9 mouse cellular contexts compared by ENCODE assay signal in the genomic region with DNA sequence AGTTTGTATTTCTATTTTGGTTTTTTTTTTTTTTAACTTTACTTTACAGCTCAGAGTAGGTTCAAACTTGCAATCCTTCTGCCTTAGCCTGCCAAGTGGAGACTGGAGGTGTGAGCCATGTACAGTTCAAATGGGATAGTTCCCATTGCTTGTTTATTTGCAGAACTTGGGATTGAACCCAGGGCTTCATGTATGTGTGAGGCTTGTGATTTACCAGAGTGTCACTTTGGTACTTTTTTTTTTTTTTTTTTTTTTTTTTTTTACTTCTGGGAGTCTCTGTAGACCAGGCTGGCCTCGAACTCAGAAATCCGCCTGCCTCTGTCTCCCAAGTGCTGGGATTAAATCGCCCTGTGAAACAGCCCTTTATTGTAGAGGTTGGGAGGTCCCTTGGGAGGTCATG. TPM values are rescaled to one million over a fixed set of nuclear protein-coding genes. Genes with fewer than 3 reads are reported as not detected.
DNase-seq lines count a peak whose midpoint lies in the region; ATAC-seq and TF ChIP-seq lines count a peak whose summit lies in the region.
"Had no signal": no experiment of that assay in that cellular context is flagged by ENCODE, and none has a peak within 500 bp of the region (broad histone marks: within the 10 kb centered on the region; RNA-seq: fewer than 3 reads in every experiment).

No protein-coding gene starts in this region.

- no peak overlapping the region for H3K27ac ChIP-seq in forebrain, embryonic 10.5 days
- no peak overlapping the region for H3K27ac ChIP-seq in forebrain, embryonic 16.5 days (ENCODE audit: low read length)
- H3K27ac ChIP-seq in left cerebral cortex, adult 2 months, result peak overlapping the region; percentile 93; the same call in 1 of the 2 replicates
- no peak overlapping the region for H3K27ac ChIP-seq in forebrain, embryonic 14.5 days (ENCODE audit: low read depth, low read length)
- peak overlapping the region; percentile 81 for H3K27ac ChIP-seq in macrophage

- peaks cover 47% of the 10 kb centered on the region for H3K4me1 ChIP-seq in forebrain, embryonic 10.5 days
- H3K4me1 ChIP-seq in forebrain, embryonic 16.5 days (replicated peaks; ENCODE audit: control insufficient read depth, insufficient read depth, low read length), result peaks cover 25% of the 10 kb centered on the region
- peaks cover 20% of the 10 kb centered on the region for H3K4me1 ChIP-seq in forebrain, embryonic 14.5 days (ENCODE audit: control insufficient read depth, insufficient read depth, low read length)

- H3K9ac ChIP-seq in forebrain, embryonic 16.5 days (replicated peaks; ENCODE audit: low read depth, low read length), result no peak overlapping the region
- no peak overlapping the region for H3K9ac ChIP-seq in forebrain, embryonic 14.5 days (ENCODE audit: low read length)

- H3K27me3 ChIP-seq in forebrain, embryonic 10.5 days (ENCODE audit: poor library complexity, severe bottlenecking), result no peaks in the 10 kb centered on the region
- H3K27me3 ChIP-seq in forebrain, embryonic 16.5 days (replicated peaks; ENCODE audit: control insufficient read depth, insufficient read depth, low read length), result no peaks in the 10 kb centered on the region
- H3K27me3 ChIP-seq in forebrain, embryonic 14.5 days (replicated peaks; ENCODE audit: control insufficient read depth, insufficient read depth, low read length), result no peaks in the 10 kb centered on the region

- H3K79me2 ChIP-seq in macrophage (ENCODE audit: inconsistent target), result peaks cover 59% of the 10 kb centered on the region

- H3K4me3 ChIP-seq in forebrain, embryonic 10.5 days, result peak overlapping the region; percentile 96
- H3K4me3 ChIP-seq in forebrain, embryonic 16.5 days (replicated peaks; ENCODE audit: low read length), result no peak overlapping the region
- no peak overlapping the region for H3K4me3 ChIP-seq in left cerebral cortex, adult 2 months
- H3K4me3 ChIP-seq in forebrain, embryonic 14.5 days (ENCODE audit: low read depth, low read length), result no peak overlapping the region
- peak overlapping the region; percentile 49; the same call in 1 of the 2 replicates for H3K4me3 ChIP-seq in macrophage (ENCODE audit: inconsistent target)

- no peak for TF ChIP-seq CTCF in left cerebral cortex, adult 2 months (IDR thresholded peaks at IDR 0.05)

- ATAC-seq in forebrain, embryonic 16.5 days, result no peak
- no peak for ATAC-seq in forebrain, embryonic 14.5 days

- intact Hi-C loops in left cerebral cortex, adult 2 months (cut with DNase I), result no loop called here
- intact Hi-C loops in left cerebral cortex, postnatal 10 days (cut with DNase I), result no loop called here

- WGBS in forebrain, embryonic 10.5 days, result 71% methylated on average over 3 of the region's 3 CpGs
- WGBS in forebrain, embryonic 16.5 days, result 70% methylated on average over 3 of the region's 3 CpGs
- 73% methylated on average over 3 of the region's 3 CpGs for WGBS in forebrain, embryonic 14.5 days
- WGBS in macrophage (ENCODE audit: missing documents), result 79% methylated on average over 3 of the region's 3 CpGs

- no peak overlapping the region for H3K4me2 ChIP-seq in forebrain, embryonic 16.5 days (ENCODE audit: low read length)
- peak overlapping the region; percentile 75; the same call in 1 of the 2 replicates for H3K4me2 ChIP-seq in forebrain, embryonic 14.5 days (ENCODE audit: low read length)

- H3K36me3 ChIP-seq in forebrain, embryonic 10.5 days (replicated peaks), result peaks cover 37% of the 10 kb centered on the region
- peaks cover 8% of the 10 kb centered on the region for H3K36me3 ChIP-seq in forebrain, embryonic 16.5 days (ENCODE audit: control insufficient read depth, insufficient read depth)
- peaks cover 25% of the 10 kb centered on the region for H3K36me3 ChIP-seq in forebrain, embryonic 14.5 days (ENCODE audit: control insufficient read depth, insufficient read depth, low read length)
- H3K36me3 ChIP-seq in macrophage (ENCODE audit: inconsistent target), result peaks cover 5% of the 10 kb centered on the region; the same call in 1 of the 2 replicates

- no peaks in the 10 kb centered on the region for H3K9me3 ChIP-seq in forebrain, embryonic 10.5 days
- no peaks in the 10 kb centered on the region for H3K9me3 ChIP-seq in forebrain, embryonic 16.5 days (ENCODE audit: control insufficient read depth, low read length)
- H3K9me3 ChIP-seq in forebrain, embryonic 14.5 days (replicated peaks; ENCODE audit: control insufficient read depth, low read length), result no peaks in the 10 kb centered on the region

- DNase-seq in forebrain, embryonic 10.5 days (ENCODE audit: extremely low spot score, low spot score), result no peak
- DNase-seq in left cerebral cortex, adult 2 months (ENCODE audit: extremely low spot score in 1 of 2, low spot score in 2 of 2), result no peak
- DNase-seq in left cerebral cortex, postnatal 10 days (ENCODE audit: extremely low spot score in 1 of 2, low spot score in 2 of 2), result no peak
- DNase-seq in forebrain, embryonic 14.5 days (ENCODE audit: low spot score), result no peak
- DNase-seq in right cerebral cortex, postnatal 25 days, result no peak
- DNase-seq in embryo, embryonic 9.5 days (ENCODE audit: extremely low spot score), result no peak
- DNase-seq: spleen, adult 18-20 months had no signal

RNA-seq across cellular contexts. Expression of a gene that starts 4.5 kb away (rescaled TPM):
- 41.0 and 41.6 TPM in 2 replicates for polyA plus RNA-seq in forebrain, embryonic 10.5 days (2016; fragmentation: Nextera tagmentation; extraction: Ambion mirVana)
- 21.5 and 21.9 TPM in 2 replicates for polyA plus RNA-seq in forebrain, embryonic 16.5 days (2015; fragmentation: Nextera tagmentation; extraction: Ambion mirVana)
- total RNA-seq in left cerebral cortex, adult 2 months (2021), result 10 to 100 TPM; 60.9 to 74.6 TPM
- 10 to 100 TPM; 36.2 to 42.3 TPM for total RNA-seq in left cerebral cortex, postnatal 10 days (2021)
- polyA plus RNA-seq in forebrain, embryonic 14.5 days (2014; fragmentation: Nextera tagmentation; extraction: Ambion mirVana), result 21.7 and 24.2 TPM in 2 replicates
- 100 to 1,000 TPM in 8 of 26 experiments, 10 to 100 TPM in 18; 52.3 to 174 (median 91.0) TPM for total RNA-seq in macrophage (2018; cell fraction: chromatin; rRNA removed)
- total RNA-seq in macrophage (2018; cell fraction: cytosol; rRNA removed), result 10 to 100 TPM; 45.9 to 87.1 (median 53.7) TPM
- 100 to 1,000 TPM in 5 of 26 experiments, 10 to 100 TPM in 21; 40.5 to 118 (median 71.6) TPM for total RNA-seq in macrophage (2018; cell fraction: nucleus; rRNA removed)
- 41.0 to 134 TPM (median 67.4 TPM) in 3 replicates for polyA plus RNA-seq in macrophage (2018)

RNA-seq across cellular contexts. Expression of a gene that starts 18.4 kb away (rescaled TPM):
- 85.7 and 88.3 TPM in 2 replicates for polyA plus RNA-seq in forebrain, embryonic 10.5 days (2016; fragmentation: Nextera tagmentation; extraction: Ambion mirVana)
- polyA plus RNA-seq in forebrain, embryonic 16.5 days (2015; fragmentation: Nextera tagmentation; extraction: Ambion mirVana), result 109 and 110 TPM in 2 replicates
- 100 to 1,000 TPM; 180 to 185 TPM for total RNA-seq in left cerebral cortex, adult 2 months (2021)
- total RNA-seq in left cerebral cortex, postnatal 10 days (2021), result 100 to 1,000 TPM; 128 to 143 TPM
- 64.7 and 85.1 TPM in 2 replicates for polyA plus RNA-seq in forebrain, embryonic 14.5 days (2014; fragmentation: Nextera tagmentation; extraction: Ambion mirVana)
- 100 to 1,000 TPM; 342 to 649 (median 449) TPM for total RNA-seq in macrophage (2018; cell fraction: chromatin; rRNA removed)
- 10 to 100 TPM; 56.8 to 86.3 (median 68.1) TPM for total RNA-seq in macrophage (2018; cell fraction: cytosol; rRNA removed)
- total RNA-seq in macrophage (2018; cell fraction: nucleus; rRNA removed), result 100 to 1,000 TPM; 169 to 321 (median 232) TPM
- polyA plus RNA-seq in macrophage (2018), result 29.7 to 66.6 TPM (median 32.9 TPM) in 3 replicates

RNA-seq across cellular contexts. Expression of a gene that starts 34.0 kb away (rescaled TPM):
- 22.7 and 24.2 TPM in 2 replicates for polyA plus RNA-seq in forebrain, embryonic 10.5 days (2016; fragmentation: Nextera tagmentation; extraction: Ambion mirVana)
- polyA plus RNA-seq in forebrain, embryonic 16.5 days (2015; fragmentation: Nextera tagmentation; extraction: Ambion mirVana), result 26.4 and 28.0 TPM in 2 replicates
- total RNA-seq in left cerebral cortex, adult 2 months (2021), result 10 to 100 TPM; 17.9 to 21.0 TPM
- total RNA-seq in left cerebral cortex, postnatal 10 days (2021), result 10 to 100 TPM; 21.4 to 23.2 TPM
- 29.4 and 31.7 TPM in 2 replicates for polyA plus RNA-seq in forebrain, embryonic 14.5 days (2014; fragmentation: Nextera tagmentation; extraction: Ambion mirVana)
- total RNA-seq in macrophage (2018; cell fraction: chromatin; rRNA removed), result 100 to 1,000 TPM in 23 of 26 experiments, 10 to 100 TPM in 3; 66.4 to 240 (median 153) TPM
- total RNA-seq in macrophage (2018; cell fraction: cytosol; rRNA removed), result 100 to 1,000 TPM; 114 to 215 (median 162) TPM
- 100 to 1,000 TPM in 24 of 26 experiments, 10 to 100 TPM in 2; 60.8 to 263 (median 159) TPM for total RNA-seq in macrophage (2018; cell fraction: nucleus; rRNA removed)
- 47.7 to 134 TPM (median 74.0 TPM) in 3 replicates for polyA plus RNA-seq in macrophage (2018)

RNA-seq across cellular contexts. Expression of a gene that starts 38.7 kb away (rescaled TPM):
- polyA plus RNA-seq in forebrain, embryonic 10.5 days (2016; fragmentation: Nextera tagmentation; extraction: Ambion mirVana), result 35.8 and 37.2 TPM in 2 replicates
- 21.8 and 25.1 TPM in 2 replicates for polyA plus RNA-seq in forebrain, embryonic 16.5 days (2015; fragmentation: Nextera tagmentation; extraction: Ambion mirVana)
- 10 to 100 TPM; 19.9 to 20.8 TPM for total RNA-seq in left cerebral cortex, adult 2 months (2021)
- total RNA-seq in left cerebral cortex, postnatal 10 days (2021), result 10 to 100 TPM; 21.1 TPM
- 14.3 and 14.7 TPM in 2 replicates for polyA plus RNA-seq in forebrain, embryonic 14.5 days (2014; fragmentation: Nextera tagmentation; extraction: Ambion mirVana)
- total RNA-seq in macrophage (2018; cell fraction: chromatin; rRNA removed), result 10 to 100 TPM; 15.6 to 53.0 (median 28.3) TPM
- 10 to 100 TPM; 19.7 to 42.3 (median 33.0) TPM for total RNA-seq in macrophage (2018; cell fraction: cytosol; rRNA removed)
- total RNA-seq in macrophage (2018; cell fraction: nucleus; rRNA removed), result 10 to 100 TPM; 21.0 to 56.7 (median 36.5) TPM
- 30.6 to 47.7 TPM (median 30.7 TPM) in 3 replicates for polyA plus RNA-seq in macrophage (2018)

Comparison
In these comparisons a context has a peak if more than half of its experiments do, and no peak if none do; other contexts are left out.
1. H3K4me3 ChIP-seq: peak in forebrain, embryonic 10.5 days (single experiment) and macrophage (single experiment); none in forebrain, embryonic 16.5 days (single experiment), left cerebral cortex, adult 2 months (single experiment) and forebrain, embryonic 14.5 days (single experiment).
2. H3K27ac ChIP-seq: peak in left cerebral cortex, adult 2 months (single experiment) and macrophage (single experiment); none in forebrain, embryonic 10.5 days (single experiment), forebrain, embryonic 16.5 days (single experiment) and forebrain, embryonic 14.5 days (single experiment).